Mouse (Mus musculus) heart, embryonic 16.5 days (tissue): ENCODE measurements around the gene Hlcs. TPM values are rescaled to one million over a fixed set of nuclear protein-coding genes. Genes with fewer than 3 reads are reported as not detected.

ENCODE experiments used
- ATAC-seq: fragments of 200-750 bp; cut with Nextera tagmentation; replicated peaks from 2 replicates; pipeline ENCODE4 v1.8.0; 2017; ENCODE audit warnings: moderate number of reproducible peaks; ENCODE audit not compliant: insufficient read depth, low FRiP score; ENCODE audit errors: extremely low read depth
- H3K27ac ChIP-seq: fragments of 300-500 bp; sonication (generic); 2 replicates; pipeline ENCODE4 v1.5.1; 2014; ENCODE audit warnings: mild to moderate bottlenecking, low read length, control low read depth, moderate library complexity
- H3K27me3 ChIP-seq: fragments of 300-500 bp; sonication (generic); 2 replicates; pipeline ENCODE4 v1.6.1; 2014; ENCODE audit warnings: low read length, mixed read lengths; ENCODE audit not compliant: control insufficient read depth, insufficient read depth
- H3K36me3 ChIP-seq: fragments of 300-500 bp; sonication (generic); 2 replicates; pipeline ENCODE4 v1.6.1; 2014; ENCODE audit not compliant: control insufficient read depth, insufficient read depth
- H3K4me1 ChIP-seq: fragments of 300-500 bp; sonication (generic); 2 replicates; pipeline ENCODE4 v1.6.1; 2014; ENCODE audit warnings: low read length, mixed read lengths; ENCODE audit not compliant: control insufficient read depth, insufficient read depth
- H3K4me2 ChIP-seq: fragments of 300-500 bp; sonication (generic); 2 replicates; pipeline ENCODE4 v1.6.1; 2014; ENCODE audit warnings: low read depth, mild to moderate bottlenecking, control low read depth, low read length
- H3K4me3 ChIP-seq: fragments of 300-500 bp; sonication (generic); 2 replicates; pipeline ENCODE4 v1.5.1; 2014; ENCODE audit warnings: mild to moderate bottlenecking, control low read depth, low read length
- H3K9ac ChIP-seq: fragments of 300-500 bp; sonication (generic); 2 replicates; pipeline ENCODE4 v1.6.1; 2014; ENCODE audit warnings: low read length, control low read depth
- H3K9me3 ChIP-seq: fragments of 300-500 bp; sonication (generic); replicated peaks from 2 replicates; pipeline ENCODE4 v1.6.1; 2016; ENCODE audit warnings: low read length; ENCODE audit not compliant: control insufficient read depth
- WGBS: fragments of 180-500 bp; shearing (Covaris S2); extraction: QIAGEN DNeasy Blood & Tissue Kit; methylation state at CpG from one replicate; pipeline ENCODE4 v1.1.7; 2014; 5-methylcytosine and 5-hydroxymethylcytosine counted together
- polyA plus RNA-seq: library from polyadenylated mRNA; unstranded; fragments of >200 nt; fragmentation: Nextera tagmentation; extraction: Ambion mirVana; gene quantifications from 2 replicates; pipeline ENCODE4 v1.2.1, GENCODE M21; 2015

The Hlcs gene
- polyA plus RNA-seq, result 6.8 and 7.1 TPM in 2 replicates

DNA sequence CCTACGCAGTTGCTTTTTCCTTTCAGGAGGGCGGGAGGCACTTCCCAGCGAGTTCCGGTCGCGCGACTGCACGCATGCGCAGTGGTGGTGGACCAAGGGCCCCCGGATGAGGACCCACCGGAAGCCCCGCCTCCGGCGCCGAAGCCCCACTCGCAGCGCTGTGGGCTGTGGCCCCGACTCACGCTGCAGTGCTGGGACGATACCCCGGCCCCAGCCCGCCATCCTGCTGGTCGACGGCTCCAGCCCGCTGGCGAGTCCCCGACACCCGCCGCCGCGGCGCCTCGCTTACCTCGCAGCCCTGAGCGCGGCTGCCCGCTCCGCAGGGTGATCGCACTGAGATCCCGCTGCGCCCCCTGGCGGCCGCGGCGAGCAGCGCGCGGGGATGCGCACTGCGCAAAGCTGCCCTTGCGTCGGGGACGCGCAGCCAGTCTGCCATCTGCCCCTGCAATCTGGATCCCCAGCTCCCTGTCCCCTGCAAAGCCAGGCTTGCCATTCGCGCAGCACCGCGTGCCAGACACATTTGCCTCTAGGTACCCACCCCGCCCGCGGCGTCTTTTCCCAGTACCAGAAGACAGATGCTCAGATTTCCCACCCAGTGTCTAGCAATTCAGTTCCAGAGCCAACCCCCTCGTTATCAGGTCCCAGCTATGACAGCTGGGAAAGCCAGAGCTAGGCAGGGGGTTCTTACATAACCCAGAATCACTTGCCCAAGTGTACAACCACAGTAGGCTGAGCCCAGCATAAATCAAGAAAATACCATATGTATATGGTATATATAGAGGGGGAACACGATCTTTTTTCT lies at the start of gene Hlcs:
Hlcs (minus strand) TSS at position 343 of the 802 bp plus-strand sequence.
- WGBS, result under 1% methylated on average over 64 of the region's 64 CpGs

DNA sequence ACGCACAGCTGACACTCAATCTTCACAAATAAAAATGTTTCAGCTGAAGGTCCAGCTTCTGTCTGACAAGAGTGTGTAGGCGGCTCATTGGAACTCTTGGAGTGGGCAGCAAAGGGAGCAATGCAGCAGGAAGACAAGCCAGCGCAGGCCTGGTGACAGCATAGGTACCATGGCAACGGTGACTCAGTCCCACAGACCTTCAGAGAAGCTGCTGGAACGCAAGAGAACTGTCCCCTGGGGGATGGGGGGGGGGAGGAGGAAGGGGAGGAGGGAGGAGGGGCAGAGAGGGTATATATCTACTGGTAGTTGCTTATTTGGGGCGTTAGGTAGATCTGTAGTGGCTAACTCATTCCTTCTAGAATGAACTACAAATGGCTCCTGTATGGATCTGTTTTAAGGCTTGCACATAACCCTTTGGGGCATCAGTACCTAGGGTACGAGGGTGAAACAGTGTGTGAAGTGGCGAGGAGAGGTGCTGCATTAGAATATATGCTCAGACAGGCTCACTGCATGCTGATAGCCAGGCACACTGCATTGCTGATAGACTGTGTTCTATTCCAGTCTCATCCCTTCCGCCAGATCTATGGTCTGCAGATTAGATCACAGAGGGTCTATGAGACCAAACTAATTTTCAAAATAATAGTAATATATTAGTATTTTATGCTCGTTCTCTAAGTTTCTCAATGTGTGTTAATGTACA lies 49.0 kb upstream of the Hlcs start:
- H3K4me2 ChIP-seq, result no peak overlapping the region; the same call in 1 of the 2 replicates
- 30% methylated on average over 10 of the region's 10 CpGs for WGBS
- peaks cover 8% of the 10 kb centered on the region for H3K4me1 ChIP-seq
- peak overlapping the region; percentile 62 for H3K27ac ChIP-seq
- 0 out of 2 replicates have a peak, but pooled peaks cover 2% of the 10 kb centered on the region for H3K36me3 ChIP-seq
- no peak overlapping the region for H3K4me3 ChIP-seq
- peak; percentile 63; the same call in 1 of the 2 replicates for ATAC-seq
- no peaks in the 10 kb centered on the region for H3K27me3 ChIP-seq
- no peaks in the 10 kb centered on the region for H3K9me3 ChIP-seq
- no peak overlapping the region for H3K9ac ChIP-seq

More for the DNA sequence above, at the start of gene Hlcs:
- peak within 1 kb of the TSS; percentile 69 for H3K4me3 ChIP-seq
- no peaks in the 10 kb centered on the region for H3K9me3 ChIP-seq
- peak; percentile 93 for ATAC-seq
- peak within 1 kb of the TSS; percentile 88 for H3K9ac ChIP-seq
- no peaks in the 10 kb centered on the region for H3K27me3 ChIP-seq
- H3K4me2 ChIP-seq, result peak within 1 kb of the TSS; percentile 92
- H3K36me3 ChIP-seq, result no peaks in the 10 kb centered on the region
- H3K4me1 ChIP-seq, result peaks cover 9% of the 10 kb centered on the region
- peak within 1 kb of the TSS; percentile 97 for H3K27ac ChIP-seq

DNA sequence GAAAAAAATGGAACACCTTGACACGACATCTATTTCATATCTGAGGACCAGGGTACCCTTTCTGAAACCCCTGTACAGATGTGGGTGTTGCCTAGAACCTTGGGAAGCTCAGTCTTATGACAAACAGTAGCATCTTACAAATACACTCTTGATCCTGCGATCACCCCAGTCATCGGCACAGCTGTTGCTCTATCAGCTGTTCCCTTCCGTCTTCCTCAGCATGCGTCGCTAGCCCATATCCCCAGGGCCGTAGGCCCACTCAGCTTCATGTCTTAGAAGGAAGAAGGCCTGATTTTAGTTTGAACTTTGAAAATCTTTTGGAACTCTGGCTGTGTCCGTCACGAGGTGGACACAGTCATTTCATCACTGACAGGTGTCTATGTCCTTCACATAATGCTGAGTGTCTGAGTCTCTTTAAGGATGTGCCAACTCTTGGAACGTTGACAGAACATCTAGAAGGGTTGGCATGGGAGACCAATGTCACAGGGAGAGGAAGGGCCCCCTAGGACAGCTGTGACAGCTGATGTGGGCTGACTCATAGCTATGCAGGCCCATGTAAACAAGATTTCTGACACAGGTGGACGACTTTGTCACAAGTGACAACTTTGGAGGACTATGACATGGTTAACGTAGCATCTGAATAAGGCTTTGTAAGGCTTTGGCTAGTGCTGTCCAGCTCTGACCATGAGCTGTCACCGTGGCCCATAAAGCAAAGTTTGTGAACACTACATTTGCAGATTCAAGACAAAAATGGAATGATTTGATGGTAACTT lies 47.4 kb upstream of the Hlcs start:
- H3K4me3 ChIP-seq, result no peak overlapping the region
- H3K9me3 ChIP-seq, result no peaks in the 10 kb centered on the region
- no peaks in the 10 kb centered on the region for H3K27me3 ChIP-seq
- H3K27ac ChIP-seq, result no peak overlapping the region
- 83% methylated on average over 13 of the region's 13 CpGs for WGBS
- ATAC-seq, result no peak
- H3K4me1 ChIP-seq, result peaks cover 8% of the 10 kb centered on the region
- H3K4me2 ChIP-seq, result no peak overlapping the region
- 0 out of 2 replicates have a peak, but pooled peaks cover 2% of the 10 kb centered on the region for H3K36me3 ChIP-seq
- H3K9ac ChIP-seq, result no peak overlapping the region

DNA sequence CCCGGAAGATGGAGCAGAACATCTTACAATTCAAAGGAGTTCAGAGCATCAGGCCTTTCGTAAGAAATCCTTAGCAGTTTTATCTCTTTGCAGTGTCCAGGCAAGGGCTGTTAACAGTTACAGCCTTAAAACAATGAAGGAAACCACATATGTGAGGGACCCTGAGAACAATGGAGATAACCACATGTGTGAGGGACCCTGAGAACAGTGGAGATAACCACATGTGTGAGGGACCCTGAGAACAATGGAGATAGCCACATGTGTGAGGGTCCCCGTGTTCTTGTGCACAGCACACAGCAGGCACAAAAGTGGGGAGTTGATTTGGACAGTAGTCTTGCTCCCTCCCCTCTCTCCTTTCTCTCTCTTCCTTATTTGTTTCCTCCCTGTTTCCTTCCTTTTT lies 44.7 kb upstream of the Hlcs start:
- no peak overlapping the region for H3K27ac ChIP-seq
- 78% methylated on average over 3 of the region's 3 CpGs for WGBS
- no peak for ATAC-seq

DNA sequence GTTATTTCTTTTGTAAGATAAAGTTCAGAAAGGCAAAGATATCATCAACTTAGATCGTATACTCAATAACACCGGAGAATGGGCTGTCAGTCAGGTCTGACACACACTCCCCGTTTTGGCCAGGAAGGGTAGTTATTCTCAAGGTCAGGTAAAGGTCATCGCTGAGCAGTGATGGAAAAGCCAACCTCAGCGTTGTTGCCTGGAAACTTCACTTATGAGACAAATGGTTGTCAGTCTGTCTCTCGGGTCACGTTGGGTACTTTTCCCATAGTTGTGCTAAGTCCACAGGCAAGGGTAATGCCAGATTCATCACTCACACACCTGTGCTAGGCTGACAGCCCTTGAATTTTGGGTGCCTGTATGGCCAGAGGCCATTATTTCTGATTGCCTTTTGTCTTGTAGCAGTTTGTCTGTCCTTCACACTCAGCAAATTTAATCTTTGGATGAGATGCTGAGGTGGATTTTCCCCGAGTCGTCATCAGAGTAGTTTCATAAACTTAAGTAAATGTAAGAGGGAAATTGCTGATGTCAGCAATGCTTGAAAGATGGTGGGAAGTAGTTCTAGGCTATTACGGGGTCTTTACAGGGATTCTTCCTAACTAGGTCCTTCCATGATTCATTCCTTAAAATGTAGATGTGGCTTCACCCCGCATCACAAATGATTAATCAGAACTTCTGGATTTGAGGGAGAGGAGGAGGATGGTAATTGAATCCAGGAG lies 43.6 kb upstream of the Hlcs start:
- no peaks in the 10 kb centered on the region for H3K27me3 ChIP-seq

More for the DNA sequence above, 44.7 kb upstream of the Hlcs start:
- no peaks in the 10 kb centered on the region for H3K36me3 ChIP-seq
- no peak overlapping the region for H3K9ac ChIP-seq
- peaks cover 15% of the 10 kb centered on the region for H3K4me1 ChIP-seq
- H3K4me2 ChIP-seq, result no peak overlapping the region
- H3K9me3 ChIP-seq, result no peaks in the 10 kb centered on the region
- H3K27me3 ChIP-seq, result no peaks in the 10 kb centered on the region
- H3K4me3 ChIP-seq, result no peak overlapping the region

DNA sequence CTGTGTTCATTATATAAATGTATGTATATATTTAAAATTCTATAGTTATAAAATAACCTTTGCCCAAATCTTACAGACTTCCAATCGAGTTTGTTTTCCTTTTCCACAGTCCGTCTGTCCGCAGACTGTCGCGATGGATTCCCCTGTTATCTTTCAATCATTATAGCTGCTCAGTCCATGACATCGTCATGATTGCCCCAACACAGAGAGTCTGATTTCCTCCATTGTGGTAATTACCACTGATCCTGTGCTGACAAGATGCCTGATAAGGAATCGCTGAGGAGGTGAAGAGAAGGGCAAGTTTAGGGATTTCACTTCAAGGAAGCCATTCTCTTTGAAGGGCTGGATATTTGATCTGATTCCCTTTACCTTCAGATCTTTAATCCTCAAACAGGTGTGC lies 42.7 kb upstream of the Hlcs start:
- no peaks in the 10 kb centered on the region for H3K9me3 ChIP-seq
- no peak overlapping the region for H3K9ac ChIP-seq
- peaks cover 7% of the 10 kb centered on the region for H3K4me1 ChIP-seq
- H3K4me3 ChIP-seq, result no peak overlapping the region
- H3K4me2 ChIP-seq, result no peak overlapping the region
- H3K36me3 ChIP-seq, result no peaks in the 10 kb centered on the region
- no peaks in the 10 kb centered on the region for H3K27me3 ChIP-seq
- 43% methylated on average over 7 of the region's 7 CpGs for WGBS
- no peak for ATAC-seq
- no peak overlapping the region for H3K27ac ChIP-seq

More for the DNA sequence above, 43.6 kb upstream of the Hlcs start:
- Histone ChIP-seq H3K27ac (no peak overlapping the region), H3K9me3 (no peaks in the 10 kb centered on the region), H3K4me3 (no peak overlapping the region), H3K9ac (no peak overlapping the region), H3K4me2 (no peak overlapping the region), H3K36me3 (no peaks in the 10 kb centered on the region), H3K4me1 (peaks cover 8% of the 10 kb centered on the region)
- no peak for ATAC-seq
- 66% methylated on average over 11 of the region's 11 CpGs for WGBS

DNA sequence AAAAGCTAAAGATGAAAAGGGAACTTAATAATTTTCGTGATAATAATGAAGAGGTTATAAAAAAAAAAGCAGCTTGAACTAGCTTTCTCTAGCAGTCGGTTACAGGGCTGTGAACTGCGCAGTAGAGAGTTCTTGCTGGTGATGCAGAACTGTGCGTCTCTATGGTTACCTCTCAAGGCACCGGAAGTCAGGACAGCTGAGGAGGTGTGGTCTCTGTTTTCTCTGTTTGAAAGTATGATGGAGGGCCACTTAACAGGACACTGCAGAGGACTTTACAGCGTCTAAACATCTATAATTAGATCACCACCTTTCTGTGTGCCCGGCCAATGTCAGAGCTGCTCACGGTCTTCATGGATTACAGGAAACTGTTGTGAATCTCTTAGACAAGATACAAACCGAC lies 41.1 kb upstream of the Hlcs start:
- ATAC-seq, result peak; percentile 72
- peak overlapping the region; percentile 23; the same call in 1 of the 2 replicates for H3K27ac ChIP-seq
- H3K4me3 ChIP-seq, result peak overlapping the region; percentile 4; the same call in 1 of the 2 replicates
- no peaks in the 10 kb centered on the region for H3K36me3 ChIP-seq
- no peaks in the 10 kb centered on the region for H3K27me3 ChIP-seq
- H3K4me1 ChIP-seq, result peaks cover 7% of the 10 kb centered on the region
- 20% methylated on average over 9 of the region's 9 CpGs for WGBS
- no peaks in the 10 kb centered on the region for H3K9me3 ChIP-seq
- H3K4me2 ChIP-seq, result peak overlapping the region; percentile 45
- H3K9ac ChIP-seq, result no peak overlapping the region

DNA sequence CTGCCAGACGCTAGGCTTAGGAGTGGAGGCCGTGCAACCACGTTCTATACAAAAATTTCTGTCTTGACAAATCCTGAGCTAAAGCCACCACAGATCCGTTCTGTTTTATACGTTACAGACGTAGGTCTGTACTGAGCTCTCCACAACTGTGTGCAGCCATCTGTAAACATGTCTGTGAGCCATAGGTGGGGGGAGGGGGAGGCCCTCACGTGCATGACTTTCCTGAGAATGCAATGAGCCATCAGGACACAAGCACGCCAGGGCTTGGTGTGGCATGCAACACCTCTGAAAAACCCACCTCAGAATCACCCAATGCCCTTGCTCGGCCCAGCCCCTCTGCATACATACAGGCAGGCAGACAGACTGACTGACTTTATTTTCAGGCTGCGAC lies 36.9 kb upstream of the Hlcs start:
- H3K27me3 ChIP-seq, result no peaks in the 10 kb centered on the region
- H3K9me3 ChIP-seq, result no peaks in the 10 kb centered on the region
- H3K4me1 ChIP-seq, result peaks cover 7% of the 10 kb centered on the region
- 72% methylated on average over 10 of the region's 10 CpGs for WGBS
- H3K4me2 ChIP-seq, result no peak overlapping the region
- no peaks in the 10 kb centered on the region for H3K36me3 ChIP-seq
- ATAC-seq, result no peak
- no peak overlapping the region for H3K27ac ChIP-seq
- H3K9ac ChIP-seq, result no peak overlapping the region
- no peak overlapping the region for H3K4me3 ChIP-seq
